Mouse (Mus musculus) adrenal gland, adult 18-20 months (tissue): ENCODE data around the gene Magoh. TPM values are rescaled to one million over a fixed set of nuclear protein-coding genes. Genes with fewer than 3 reads are reported as not detected.

Source experiments
- total RNA-seq, 2 experiments: library from RNA; stranded (reverse); gene quantifications; 1 replicate in 1 of 2; 2 replicates in 1 of 2; pipeline ENCODE4 v1.2.3; 2021

Magoh gene
- total RNA-seq, 2 experiments from 2014 or later, result 75.1 to 82.3 TPM

Other genes starting within 250 kb of the Magoh start
- gene Dmrtb1, start 195.5 kb upstream of the Magoh start, total RNA-seq, result not detected
- 10 to 100 TPM in 1 of 2 experiments, 1 to 10 TPM in 1; 6.9 to 13.1 TPM for gene Lrp8, start 77.5 kb upstream of the Magoh start, total RNA-seq
- 10 to 100 TPM; 77.6 to 81.6 TPM for gene 0610037L13Rik, start 10.1 kb downstream of the Magoh start, total RNA-seq
- gene Cpt2, start 43.9 kb downstream of the Magoh start, total RNA-seq, result 100 to 1,000 TPM; 167 to 236 TPM
- under 1 TPM; 0.27 to 0.45 TPM for gene Slc1a7, start 88.6 kb downstream of the Magoh start, total RNA-seq
- gene Podn, start 216.7 kb downstream of the Magoh start, total RNA-seq, result 10 to 100 TPM in 1 of 2 experiments, 1 to 10 TPM in 1; 7.1 to 15.1 TPM